Comparison of ENCODE assay signal across 24 mouse cellular contexts in the genomic region with DNA sequence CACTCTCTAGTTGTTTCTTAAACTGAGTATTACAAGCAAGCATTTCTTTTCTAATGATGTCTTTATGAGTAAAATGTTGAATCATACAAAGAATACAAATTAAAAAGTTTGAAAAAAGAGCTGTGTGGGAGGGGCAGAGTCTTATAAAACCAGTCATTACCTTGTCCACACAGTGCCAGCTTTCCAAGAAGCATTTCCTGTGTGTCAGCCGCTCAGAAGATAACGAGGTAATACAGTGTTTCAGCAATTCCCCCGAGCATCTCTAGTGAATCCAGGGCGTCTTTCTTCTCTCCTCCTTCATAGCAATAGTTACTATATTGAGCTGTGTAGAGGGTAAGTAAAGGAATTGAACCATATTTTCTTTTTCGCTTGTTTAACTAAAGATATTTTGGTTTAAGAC. TPM values are rescaled to one million over a fixed set of nuclear protein-coding genes. Genes with fewer than 3 reads are reported as not detected.
DNase-seq lines count a peak whose midpoint lies in the region; ATAC-seq and TF ChIP-seq lines count a peak whose summit lies in the region.
"Had no signal": no experiment of that assay in that cellular context is flagged by ENCODE, and none has a peak within 500 bp of the region (broad histone marks: within the 10 kb centered on the region; RNA-seq: fewer than 3 reads in every experiment).

Gene Serpinb2, plus strand, starts transcription at position 172 of the 400 bp plus-strand sequence.

- 0 out of 2 replicates have a peak, but pooled peaks have one; percentile 31 for ATAC-seq in forebrain, embryonic 16.5 days
- ATAC-seq in forebrain, embryonic 15.5 days (replicated peaks): no peak
- no peak for ATAC-seq in monocyte, adult 5-6 weeks (replicated peaks; ENCODE audit: insufficient number of reproducible peaks, low FRiP score, low TSS enrichment, poor library complexity, severe bottlenecking)
- ATAC-seq: activated CD4-positive, CD25-positive, alpha-beta regulatory T cell, adult 4 months; intestine, embryonic 16.5 days; Patski had no signal

- no peak for TF ChIP-seq POLR2A in heart, adult 2 months (IDR thresholded peaks at IDR 0.05; ENCODE audit: insufficient read depth, low read depth, low read length)

- H3K27ac ChIP-seq in forebrain, embryonic 16.5 days (ENCODE audit: low read length): no peak within 1 kb of the TSS
- H3K27ac ChIP-seq in forebrain, embryonic 15.5 days (replicated peaks): no peak within 1 kb of the TSS
- H3K27ac ChIP-seq in heart, adult 2 months: no peak within 1 kb of the TSS
- H3K27ac ChIP-seq: forebrain, embryonic 10.5 days; hindbrain, embryonic 10.5 days; hindbrain, embryonic 15.5 days had no signal

- no peaks in the 10 kb centered on the region for H3K36me3 ChIP-seq in forebrain, embryonic 16.5 days (ENCODE audit: control insufficient read depth, insufficient read depth)
- no peaks in the 10 kb centered on the region for H3K36me3 ChIP-seq in forebrain, embryonic 15.5 days
- H3K36me3 ChIP-seq in C2C12 (ENCODE audit: control insufficient read depth, insufficient read depth): no peaks in the 10 kb centered on the region
- no peaks in the 10 kb centered on the region for H3K36me3 ChIP-seq in heart, adult 2 months (ENCODE audit: control insufficient read depth, insufficient read depth, low read length)
- H3K36me3 ChIP-seq: forebrain, embryonic 10.5 days; heart, embryonic 12.5 days; hindbrain, embryonic 10.5 days; hindbrain, embryonic 15.5 days had no signal

- no peak within 1 kb of the TSS for H3K4me3 ChIP-seq in forebrain, embryonic 16.5 days (replicated peaks; ENCODE audit: low read length)
- H3K4me3 ChIP-seq in forebrain, embryonic 15.5 days: no peak within 1 kb of the TSS
- no peak within 1 kb of the TSS for H3K4me3 ChIP-seq in C2C12 (ENCODE audit: insufficient read depth, poor library complexity, severe bottlenecking)
- no peak within 1 kb of the TSS for H3K4me3 ChIP-seq in heart, adult 2 months
- H3K4me3 ChIP-seq: erythroblast, embryonic 14.5 days; forebrain, embryonic 10.5 days; heart, embryonic 12.5 days; hindbrain, embryonic 10.5 days; hindbrain, embryonic 15.5 days had no signal

- no peak for TF ChIP-seq EP300 in heart, adult 2 months (IDR thresholded peaks at IDR 0.05; ENCODE audit: insufficient read depth, low read depth, low read length)

- no peaks in the 10 kb centered on the region for H3K27me3 ChIP-seq in forebrain, embryonic 16.5 days (replicated peaks; ENCODE audit: control insufficient read depth, insufficient read depth, low read length)
- no peaks in the 10 kb centered on the region for H3K27me3 ChIP-seq in forebrain, embryonic 15.5 days
- no peaks in the 10 kb centered on the region for H3K27me3 ChIP-seq in C2C12 (ENCODE audit: control insufficient read depth, insufficient read depth, insufficient read length)
- no peaks in the 10 kb centered on the region for H3K27me3 ChIP-seq in heart, adult 2 months (ENCODE audit: control insufficient read depth, insufficient read depth, low read length)
- H3K27me3 ChIP-seq: heart, embryonic 12.5 days; hindbrain, embryonic 15.5 days had no signal

- H3K79me3 ChIP-seq in C2C12 (ENCODE audit: low read depth): no peaks in the 10 kb centered on the region

- no peak within 1 kb of the TSS for H3K9ac ChIP-seq in forebrain, embryonic 16.5 days (replicated peaks; ENCODE audit: low read depth, low read length)
- no peak within 1 kb of the TSS for H3K9ac ChIP-seq in forebrain, embryonic 15.5 days (replicated peaks)
- H3K9ac ChIP-seq in heart, adult 2 months (ENCODE audit: low read depth, low read length): no peak within 1 kb of the TSS
- H3K9ac ChIP-seq: heart, embryonic 12.5 days; hindbrain, embryonic 15.5 days had no signal

- no peak within 1 kb of the TSS for H3ac ChIP-seq in C2C12 (ENCODE audit: control insufficient read depth, insufficient read length, low read depth)

- no peak within 1 kb of the TSS for H3K4me2 ChIP-seq in forebrain, embryonic 16.5 days (ENCODE audit: low read length)
- H3K4me2 ChIP-seq in forebrain, embryonic 15.5 days (replicated peaks): no peak within 1 kb of the TSS
- H3K4me2 ChIP-seq: heart, embryonic 12.5 days; hindbrain, embryonic 15.5 days had no signal

- DNase-seq in 3T3-L1 (ENCODE audit: low read depth, low spot score): peak; percentile 59
- DNase-seq in spleen, adult 12 weeks (ENCODE audit: low spot score): no peak
- DNase-seq in heart, adult 2 months: no peak
- DNase-seq: adrenal gland, postnatal 14 days; B cell, adult 2 months; cerebellum, adult 11 months; cerebellum, adult 8-10 months; gastrocnemius, postnatal 14 days; kidney, adult 2 months had no signal

- intact Hi-C loops in heart, adult 2 months (cut with DNase I): no loop called here

- no peaks in the 10 kb centered on the region for H3K4me1 ChIP-seq in forebrain, embryonic 16.5 days (replicated peaks; ENCODE audit: control insufficient read depth, insufficient read depth, low read length)
- H3K4me1 ChIP-seq in forebrain, embryonic 15.5 days: no peaks in the 10 kb centered on the region
- no peaks in the 10 kb centered on the region for H3K4me1 ChIP-seq in heart, adult 2 months (ENCODE audit: control insufficient read depth, insufficient read depth, low read length)
- H3K4me1 ChIP-seq: forebrain, embryonic 10.5 days; heart, embryonic 12.5 days; hindbrain, embryonic 10.5 days; hindbrain, embryonic 15.5 days had no signal

- 36% methylated on average over 5 of the region's 5 CpGs for WGBS in forebrain, embryonic 16.5 days
- 37% methylated on average over 5 of the region's 5 CpGs for WGBS in forebrain, embryonic 15.5 days
- WGBS in heart, adult 2 months: 32% methylated on average over 5 of the region's 5 CpGs

- no peaks in the 10 kb centered on the region for H3K79me2 ChIP-seq in C2C12 (ENCODE audit: control insufficient read depth, insufficient read depth)
- H3K79me2 ChIP-seq in heart, adult 2 months (replicated peaks; ENCODE audit: control insufficient read depth, insufficient read depth, low read length): no peaks in the 10 kb centered on the region

- no peaks in the 10 kb centered on the region for H3K9me3 ChIP-seq in forebrain, embryonic 16.5 days (ENCODE audit: control insufficient read depth, low read length)
- no peaks in the 10 kb centered on the region for H3K9me3 ChIP-seq in forebrain, embryonic 15.5 days
- H3K9me3 ChIP-seq: forebrain, embryonic 10.5 days; heart, embryonic 12.5 days; hindbrain, embryonic 10.5 days; hindbrain, embryonic 15.5 days had no signal

- TF ChIP-seq CTCF in C2C12 (IDR thresholded peaks at IDR 0.05; ENCODE audit: control insufficient read depth, insufficient read depth, insufficient read length): no peak
- no peak for TF ChIP-seq CTCF in heart, adult 2 months (IDR thresholded peaks at IDR 0.05)

TF ChIP-seq in C2C12, 6 proteins besides CTCF, POLR2A, EP300 and RAD21:
- no peak for TF ChIP-seq MAX (IDR thresholded peaks at IDR 0.05)
- no peak for TF ChIP-seq USF1 (IDR thresholded peaks at IDR 0.05; ENCODE audit: low read depth)
- TF ChIP-seq CEBPB (IDR thresholded peaks at IDR 0.05; ENCODE audit: low read depth): no peak
- TF ChIP-seq FOSL1 (IDR thresholded peaks at IDR 0.05; ENCODE audit: insufficient read depth, low read length, poor library complexity, severe bottlenecking): no peak
- TF ChIP-seq MYOD1 (IDR thresholded peaks at IDR 0.05; ENCODE audit: control insufficient read depth, insufficient read length, low read depth): no peak
- TF ChIP-seq MYOG (IDR thresholded peaks at IDR 0.05; ENCODE audit: control insufficient read depth, extremely low read depth, insufficient read length): no peak
TF ChIP-seq in C2C12: peak in this region for 0.

RNA-seq across cellular contexts. Expression of gene Serpinb2, which starts in this region (rescaled TPM):
- polyA plus RNA-seq in forebrain, embryonic 16.5 days (2015; fragmentation: Nextera tagmentation; extraction: Ambion mirVana): 0.16 and 0.20 TPM in 2 replicates
- polyA plus RNA-seq in forebrain, embryonic 15.5 days (2015; fragmentation: Nextera tagmentation; extraction: Ambion mirVana): 0.29 and 0.33 TPM in 2 replicates
- 12.6 TPM for polyA plus RNA-seq in C2C12 (2012; fragmentation: generic; extraction: Trizol)
- total RNA-seq in monocyte, adult 5-6 weeks (2017): 0.97 to 14.0 TPM (median 2.9 TPM) in 3 replicates
- total RNA-seq in heart, adult 2 months (2021): under 1 TPM; 0.48 to 0.50 TPM
- 0.09 and 0.68 TPM in 2 replicates for polyA plus RNA-seq in heart, adult 2 months (2012; rRNA removed)
- total RNA-seq: gastrocnemius, adult 18-20 months; gastrocnemius, postnatal 14 days; MEL had no signal
- polyA plus RNA-seq: activated CD4-positive, CD25-positive, alpha-beta regulatory T cell, adult 4 months; cortical plate, adult 2 months; forebrain, embryonic 10.5 days; hindbrain, embryonic 15.5 days had no signal

Comparison
In these comparisons a context has a peak if more than half of its experiments do, and no peak if none do; other contexts are left out.
1. Peak in ATAC-seq in forebrain, embryonic 16.5 days; RNA of the gene not detected or under 1 TPM.